Mouse (Mus musculus): ENCODE data around the gene Ddx31. TPM values are rescaled to one million over a fixed set of nuclear protein-coding genes. Genes with fewer than 3 reads are reported as not detected.

The Ddx31 gene
- polyA plus RNA-seq, 1 experiment from 2014 or later: 17.1 TPM

DNA sequence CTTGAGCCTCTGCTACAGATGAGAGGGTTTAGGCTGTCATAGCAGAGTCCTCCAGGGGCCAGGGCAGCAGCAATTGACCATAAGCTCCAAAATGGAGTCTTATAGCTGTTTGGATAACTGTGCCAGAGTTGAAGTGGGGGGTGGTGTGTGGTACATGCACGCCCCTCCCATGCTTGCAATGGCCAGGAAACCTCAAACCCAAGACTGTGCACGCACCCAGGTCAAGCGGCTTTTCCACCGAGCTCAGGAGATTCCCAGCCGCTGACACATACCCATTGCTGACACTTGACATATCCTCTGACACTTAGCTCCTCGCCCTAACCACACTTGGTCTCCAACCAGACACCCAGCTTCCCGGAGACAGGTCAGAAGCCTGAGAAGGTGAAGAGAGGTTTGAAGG is 98.8 kb downstream of the Ddx31 start:
- ATAC-seq: no peak
- Histone ChIP-seq H3K4me3 (ENCODE audit: low read length) (no peak overlapping the region), H3K27ac (ENCODE audit: low read depth, low read length) (no peak overlapping the region), H3K9me3 (ENCODE audit: control insufficient read depth, low read length) (no peaks in the 10 kb centered on the region), H3K4me2 (ENCODE audit: low read length) (no peak overlapping the region), H3K4me1 (ENCODE audit: control insufficient read depth, insufficient read depth, low read depth, low read length) (peaks cover 4% of the 10 kb centered on the region), H3K36me3 (ENCODE audit: control insufficient read depth, insufficient read depth, low read length) (no peaks in the 10 kb centered on the region), H3K27me3 (replicated peaks; ENCODE audit: control insufficient read depth, insufficient read depth, low read length) (no peaks in the 10 kb centered on the region), H3K9ac (ENCODE audit: low read depth, low read length) (no peak overlapping the region)
- WGBS: 89% methylated on average over 7 of the region's 7 CpGs

DNA sequence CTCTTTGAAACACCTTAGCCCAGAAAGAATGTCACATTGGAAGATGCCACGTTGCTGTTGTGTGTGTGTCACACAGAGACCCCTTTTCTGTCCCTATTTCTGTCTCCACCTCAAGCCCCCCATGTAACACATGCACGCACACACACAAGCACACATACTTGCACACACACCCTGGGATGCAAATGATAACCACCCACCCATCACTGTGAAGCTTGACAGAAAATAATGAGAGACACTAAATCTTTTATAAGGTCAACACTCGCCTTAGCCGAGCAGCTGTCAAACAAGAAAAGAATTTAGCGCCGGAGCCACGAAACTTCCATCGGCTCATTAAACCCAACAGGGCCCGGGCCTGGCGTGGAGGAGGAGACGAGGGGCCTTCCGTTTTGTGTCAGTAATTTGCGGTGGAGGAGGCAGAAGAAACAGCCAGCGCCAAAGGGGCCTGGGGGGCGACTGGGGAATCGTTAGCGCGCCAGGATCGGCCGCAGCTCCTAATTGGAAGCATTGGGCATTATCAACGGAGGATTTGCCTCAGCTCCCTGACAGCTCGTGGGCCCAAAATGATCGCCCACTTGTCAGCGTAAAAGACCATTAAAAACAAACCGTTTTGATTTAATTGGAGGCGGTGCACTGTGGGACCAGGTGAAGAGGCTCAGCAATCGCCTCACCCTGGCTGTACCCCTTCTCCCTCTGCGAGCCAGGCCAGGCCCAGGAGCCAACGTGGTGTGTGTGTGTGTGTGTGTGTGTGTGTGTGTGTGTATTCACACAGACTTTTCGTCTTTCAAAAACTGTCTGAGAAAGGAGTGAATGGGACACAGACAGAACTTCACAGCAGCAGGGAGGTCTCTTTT is 103.7 kb downstream of the Ddx31 start:
- peak overlapping the region; percentile 20 for H3K4me2 ChIP-seq (ENCODE audit: low read length)
- no peaks in the 10 kb centered on the region for H3K36me3 ChIP-seq (ENCODE audit: control insufficient read depth, insufficient read depth, low read length)
- H3K4me3 ChIP-seq (ENCODE audit: low read length): no peak overlapping the region
- WGBS: 19% methylated on average over 30 of the region's 30 CpGs
- no peaks in the 10 kb centered on the region for H3K9me3 ChIP-seq (ENCODE audit: control insufficient read depth, low read length)
- H3K27me3 ChIP-seq (replicated peaks; ENCODE audit: control insufficient read depth, insufficient read depth, low read length): peaks cover 5% of the 10 kb centered on the region; the same call in 1 of the 2 replicates
- no peak overlapping the region for H3K9ac ChIP-seq (ENCODE audit: low read depth, low read length)
- no peak for ATAC-seq
- H3K27ac ChIP-seq (ENCODE audit: low read depth, low read length): no peak overlapping the region
- peaks cover 12% of the 10 kb centered on the region for H3K4me1 ChIP-seq (ENCODE audit: control insufficient read depth, insufficient read depth, low read depth, low read length)

DNA sequence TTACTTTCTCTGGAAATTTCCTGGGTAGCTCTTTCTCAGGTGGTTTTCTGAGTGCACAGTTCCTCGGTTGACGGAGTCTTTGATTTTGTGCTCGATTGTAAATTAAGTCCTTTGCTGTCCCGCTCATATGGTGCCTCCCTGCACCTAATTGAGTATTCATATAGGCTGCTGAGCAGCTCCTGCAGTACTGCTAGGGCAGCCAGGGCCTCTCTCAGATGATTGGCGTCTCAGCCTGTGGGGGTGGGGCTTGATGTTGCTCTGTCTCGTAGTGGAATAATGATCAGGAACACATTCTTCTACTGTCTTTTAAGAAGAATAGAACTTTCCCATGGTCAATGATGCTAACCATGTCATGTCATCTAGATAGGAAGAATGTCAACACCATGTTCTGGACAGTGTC is 105.2 kb downstream of the Ddx31 start:
- no peaks in the 10 kb centered on the region for H3K36me3 ChIP-seq (ENCODE audit: control insufficient read depth, insufficient read depth, low read length)
- no peak overlapping the region for H3K4me2 ChIP-seq (ENCODE audit: low read length)
- no peaks in the 10 kb centered on the region for H3K9me3 ChIP-seq (ENCODE audit: control insufficient read depth, low read length)
- H3K9ac ChIP-seq (ENCODE audit: low read depth, low read length): no peak overlapping the region
- H3K27me3 ChIP-seq (replicated peaks; ENCODE audit: control insufficient read depth, insufficient read depth, low read length): peaks cover 5% of the 10 kb centered on the region; the same call in 1 of the 2 replicates
- H3K4me1 ChIP-seq (ENCODE audit: control insufficient read depth, insufficient read depth, low read depth, low read length): peaks cover 12% of the 10 kb centered on the region
- no peak overlapping the region for H3K27ac ChIP-seq (ENCODE audit: low read depth, low read length)
- ATAC-seq: no peak
- H3K4me3 ChIP-seq (ENCODE audit: low read length): no peak overlapping the region
- 23% methylated on average over 6 of the region's 6 CpGs for WGBS

DNA sequence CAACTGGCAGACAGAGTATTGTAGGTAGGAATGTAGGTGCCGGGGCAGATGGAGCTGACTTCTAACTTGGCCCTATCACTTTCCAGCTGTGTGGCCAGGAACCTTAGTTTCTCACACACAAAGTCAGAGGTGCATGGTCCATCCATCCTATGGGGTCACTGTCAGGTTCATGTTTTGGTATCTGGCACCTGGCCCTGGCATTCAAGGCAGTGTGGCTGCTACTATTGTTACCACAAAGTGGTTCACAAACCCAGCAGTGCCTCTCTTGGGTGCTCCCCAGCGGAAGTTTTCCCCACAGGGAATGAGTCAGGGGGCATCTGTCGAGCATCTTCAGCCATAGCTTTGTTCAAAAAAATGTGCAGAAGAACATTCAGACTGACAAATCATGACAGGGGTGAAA is 106.1 kb downstream of the Ddx31 start:
- Histone ChIP-seq H3K4me1 (ENCODE audit: control insufficient read depth, insufficient read depth, low read depth, low read length) (peaks cover 12% of the 10 kb centered on the region), H3K9ac (ENCODE audit: low read depth, low read length) (no peak overlapping the region), H3K27me3 (replicated peaks; ENCODE audit: control insufficient read depth, insufficient read depth, low read length) (peaks cover 5% of the 10 kb centered on the region; the same call in 1 of the 2 replicates), H3K36me3 (ENCODE audit: control insufficient read depth, insufficient read depth, low read length) (no peaks in the 10 kb centered on the region), H3K4me2 (ENCODE audit: low read length) (no peak overlapping the region), H3K27ac (ENCODE audit: low read depth, low read length) (no peak overlapping the region), H3K4me3 (ENCODE audit: low read length) (no peak overlapping the region), H3K9me3 (ENCODE audit: control insufficient read depth, low read length) (no peaks in the 10 kb centered on the region)
- WGBS: 70% methylated on average over 3 of the region's 3 CpGs
- no peak for ATAC-seq

DNA sequence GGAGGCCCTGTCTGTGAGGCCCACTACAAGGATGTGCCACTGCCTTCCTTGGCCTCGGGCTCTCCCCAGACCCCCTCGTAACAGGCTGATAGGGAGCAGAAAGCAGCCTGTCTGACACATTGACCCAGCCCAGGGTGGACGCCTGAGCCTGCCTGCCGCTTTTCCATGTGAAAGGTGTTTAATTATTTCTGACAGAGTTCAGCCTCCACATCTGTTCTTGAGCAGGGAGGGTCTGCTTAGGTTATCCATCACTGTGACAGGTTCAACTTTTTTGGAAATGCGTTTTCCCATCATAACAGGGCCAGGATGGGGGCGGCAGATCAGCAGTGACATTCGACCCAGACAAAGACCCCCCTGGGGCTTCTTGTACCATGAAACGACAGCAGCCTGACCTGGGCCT is 112.8 kb downstream of the Ddx31 start:
- Histone ChIP-seq H3K4me3 (ENCODE audit: low read length) (no peak overlapping the region), H3K4me2 (ENCODE audit: low read length) (no peak overlapping the region), H3K9me3 (ENCODE audit: control insufficient read depth, low read length) (no peaks in the 10 kb centered on the region), H3K9ac (ENCODE audit: low read depth, low read length) (no peak overlapping the region), H3K36me3 (ENCODE audit: control insufficient read depth, insufficient read depth, low read length) (no peaks in the 10 kb centered on the region), H3K27me3 (replicated peaks; ENCODE audit: control insufficient read depth, insufficient read depth, low read length) (0 out of 2 replicates have a peak, but pooled peaks cover 2% of the 10 kb centered on the region), H3K27ac (ENCODE audit: low read depth, low read length) (no peak overlapping the region), H3K4me1 (ENCODE audit: control insufficient read depth, insufficient read depth, low read depth, low read length) (no peaks in the 10 kb centered on the region)
- 46% methylated on average over 8 of the region's 8 CpGs for WGBS
- ATAC-seq: no peak

DNA sequence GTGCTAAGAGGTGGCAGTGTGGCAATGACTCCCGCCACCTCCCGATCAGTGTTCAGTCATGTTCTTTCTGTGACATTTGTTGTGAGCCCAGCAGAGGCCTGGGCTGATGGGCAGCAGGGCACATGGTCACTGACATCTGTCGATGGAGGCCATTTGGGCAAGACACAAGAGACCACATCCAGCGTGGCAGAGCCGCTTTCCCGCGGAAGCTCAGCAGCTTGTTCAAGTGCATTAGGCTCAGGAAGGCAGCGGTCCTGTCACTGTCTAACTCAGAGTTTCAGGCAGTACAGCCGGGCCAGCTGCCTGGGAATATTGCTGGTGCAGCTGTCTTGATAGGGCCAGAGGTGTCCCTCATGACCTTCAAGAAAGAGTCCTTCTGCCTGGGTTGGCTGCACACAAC is 114.4 kb downstream of the Ddx31 start:
- Histone ChIP-seq H3K27me3 (replicated peaks; ENCODE audit: control insufficient read depth, insufficient read depth, low read length) (no peaks in the 10 kb centered on the region), H3K9me3 (ENCODE audit: control insufficient read depth, low read length) (no peaks in the 10 kb centered on the region), H3K27ac (ENCODE audit: low read depth, low read length) (no peak overlapping the region), H3K36me3 (ENCODE audit: control insufficient read depth, insufficient read depth, low read length) (no peaks in the 10 kb centered on the region), H3K9ac (ENCODE audit: low read depth, low read length) (no peak overlapping the region), H3K4me3 (ENCODE audit: low read length) (no peak overlapping the region), H3K4me1 (ENCODE audit: control insufficient read depth, insufficient read depth, low read depth, low read length) (no peaks in the 10 kb centered on the region), H3K4me2 (ENCODE audit: low read length) (no peak overlapping the region)
- 61% methylated on average over 9 of the region's 9 CpGs for WGBS
- no peak for ATAC-seq

Other genes with a start within 250 kb of the Ddx31 start
- gene Gfi1b, start 218.4 kb upstream of the Ddx31 start, polyA plus RNA-seq (2015; fragmentation: Nextera tagmentation; extraction: Ambion mirVana): not detected in 2 replicates
- gene Tsc1, start 199.2 kb upstream of the Ddx31 start, polyA plus RNA-seq (2015; fragmentation: Nextera tagmentation; extraction: Ambion mirVana): 28.8 and 30.6 TPM in 2 replicates
- gene Spaca9, start 140.7 kb upstream of the Ddx31 start, polyA plus RNA-seq (2015; fragmentation: Nextera tagmentation; extraction: Ambion mirVana): 3.2 and 3.4 TPM in 2 replicates
- gene Ak8, start 140.2 kb upstream of the Ddx31 start, polyA plus RNA-seq (2015; fragmentation: Nextera tagmentation; extraction: Ambion mirVana): 2.9 and 3.3 TPM in 2 replicates
- gene Gtf3c4, start within 50 bp of the Ddx31 start, polyA plus RNA-seq (2015; fragmentation: Nextera tagmentation; extraction: Ambion mirVana): 14.4 and 19.4 TPM in 2 replicates
- 27.3 and 29.3 TPM in 2 replicates for gene Barhl1, start 76.3 kb downstream of the Ddx31 start, polyA plus RNA-seq (2015; fragmentation: Nextera tagmentation; extraction: Ambion mirVana)
- gene Cfap77, start 214.7 kb downstream of the Ddx31 start, polyA plus RNA-seq (2015; fragmentation: Nextera tagmentation; extraction: Ambion mirVana): 0.65 and 1.0 TPM in 2 replicates
- gene Ttf1, start 219.9 kb downstream of the Ddx31 start, polyA plus RNA-seq (2015; fragmentation: Nextera tagmentation; extraction: Ambion mirVana): 6.7 and 7.7 TPM in 2 replicates

All from hindbrain, embryonic 16.5 days (tissue).